Mouse (Mus musculus) heart, embryonic 16.5 days (tissue): ENCODE measurements around the gene Sult6b2. TPM values are rescaled to one million over a fixed set of nuclear protein-coding genes. Genes with fewer than 3 reads are reported as not detected.

Experiments
- ATAC-seq: fragments of 200-750 bp; cut with Nextera tagmentation; replicated peaks from 2 replicates; pipeline ENCODE4 v1.8.0; 2017; ENCODE audit warnings: moderate number of reproducible peaks; ENCODE audit not compliant: insufficient read depth, low FRiP score; ENCODE audit errors: extremely low read depth
- H3K27ac ChIP-seq: fragments of 300-500 bp; sonication (generic); 2 replicates; pipeline ENCODE4 v1.5.1; 2014; ENCODE audit warnings: mild to moderate bottlenecking, low read length, control low read depth, moderate library complexity
- H3K27me3 ChIP-seq: fragments of 300-500 bp; sonication (generic); 2 replicates; pipeline ENCODE4 v1.6.1; 2014; ENCODE audit warnings: low read length, mixed read lengths; ENCODE audit not compliant: control insufficient read depth, insufficient read depth
- H3K36me3 ChIP-seq: fragments of 300-500 bp; sonication (generic); 2 replicates; pipeline ENCODE4 v1.6.1; 2014; ENCODE audit not compliant: control insufficient read depth, insufficient read depth
- H3K4me1 ChIP-seq: fragments of 300-500 bp; sonication (generic); 2 replicates; pipeline ENCODE4 v1.6.1; 2014; ENCODE audit warnings: low read length, mixed read lengths; ENCODE audit not compliant: control insufficient read depth, insufficient read depth
- H3K4me2 ChIP-seq: fragments of 300-500 bp; sonication (generic); 2 replicates; pipeline ENCODE4 v1.6.1; 2014; ENCODE audit warnings: low read depth, mild to moderate bottlenecking, control low read depth, low read length
- H3K4me3 ChIP-seq: fragments of 300-500 bp; sonication (generic); 2 replicates; pipeline ENCODE4 v1.5.1; 2014; ENCODE audit warnings: mild to moderate bottlenecking, control low read depth, low read length
- H3K9ac ChIP-seq: fragments of 300-500 bp; sonication (generic); 2 replicates; pipeline ENCODE4 v1.6.1; 2014; ENCODE audit warnings: low read length, control low read depth
- H3K9me3 ChIP-seq: fragments of 300-500 bp; sonication (generic); replicated peaks from 2 replicates; pipeline ENCODE4 v1.6.1; 2016; ENCODE audit warnings: low read length; ENCODE audit not compliant: control insufficient read depth
- WGBS: fragments of 180-500 bp; shearing (Covaris S2); extraction: QIAGEN DNeasy Blood & Tissue Kit; methylation state at CpG from one replicate; pipeline ENCODE4 v1.1.7; 2014; 5-methylcytosine and 5-hydroxymethylcytosine counted together
- polyA plus RNA-seq: library from polyadenylated mRNA; unstranded; fragments of >200 nt; fragmentation: Nextera tagmentation; extraction: Ambion mirVana; gene quantifications from 2 replicates; pipeline ENCODE4 v1.2.1, GENCODE M21; 2015

Gene Sult6b2
- polyA plus RNA-seq, 1 experiment from 2014 or later = 0.07 TPM

DNA sequence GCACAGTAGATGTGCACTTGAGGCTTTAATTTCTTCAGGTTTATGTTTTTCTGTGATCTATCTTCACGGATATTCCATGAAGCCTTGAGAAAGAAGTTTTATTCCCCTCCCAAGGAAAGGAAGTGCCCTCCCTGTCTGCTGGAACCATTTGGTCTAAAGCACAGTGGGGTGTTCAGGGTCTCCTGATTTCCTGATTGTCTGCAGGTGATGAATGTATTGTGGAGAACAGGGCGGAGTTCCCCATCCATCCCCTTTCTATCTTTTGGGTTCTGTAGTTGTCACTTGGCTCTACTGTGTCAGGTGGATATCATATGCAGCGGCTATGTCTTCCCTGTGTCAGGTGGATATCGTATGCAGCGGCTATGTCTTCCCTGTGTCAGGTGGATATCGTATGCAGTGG is 62.5 kb downstream of the Sult6b2 start:
- Histone ChIP-seq H3K4me3 (no peak overlapping the region), H3K36me3 (no peaks in the 10 kb centered on the region), H3K4me1 (peaks cover 6% of the 10 kb centered on the region; the same call in 1 of the 2 replicates), H3K4me2 (no peak overlapping the region), H3K27ac (no peak overlapping the region), H3K9me3 (no peaks in the 10 kb centered on the region), H3K27me3 (no peaks in the 10 kb centered on the region), H3K9ac (no peak overlapping the region; the same call in 1 of the 2 replicates)
- WGBS = 85% methylated on average over 6 of the region's 6 CpGs
- no peak for ATAC-seq

DNA sequence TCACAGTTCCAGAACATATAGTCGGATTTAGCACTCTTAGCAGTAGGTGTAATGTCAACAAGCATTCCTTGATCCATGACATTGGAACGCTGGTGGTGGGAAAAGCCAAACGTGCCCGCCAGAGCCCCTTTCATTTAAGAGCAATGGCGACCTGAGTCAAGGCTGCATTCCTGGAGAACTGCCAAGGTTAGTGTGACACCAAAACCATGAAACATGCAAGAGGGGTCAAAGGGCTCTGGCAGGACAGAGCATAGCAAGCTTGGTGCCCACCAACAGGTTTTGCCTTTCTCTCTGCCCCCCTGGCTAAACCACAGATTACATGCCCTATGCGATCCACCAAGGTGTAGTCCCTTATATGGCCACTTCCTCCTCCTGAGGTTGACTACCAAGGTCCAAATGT is 65.7 kb downstream of the Sult6b2 start:
- Histone ChIP-seq H3K27ac (no peak overlapping the region), H3K4me3 (no peak overlapping the region), H3K27me3 (no peaks in the 10 kb centered on the region), H3K9ac (no peak overlapping the region), H3K4me1 (peaks cover 6% of the 10 kb centered on the region; the same call in 1 of the 2 replicates), H3K4me2 (no peak overlapping the region), H3K36me3 (no peaks in the 10 kb centered on the region), H3K9me3 (no peaks in the 10 kb centered on the region)
- no peak for ATAC-seq
- WGBS = 74% methylated on average over 6 of the region's 6 CpGs

DNA sequence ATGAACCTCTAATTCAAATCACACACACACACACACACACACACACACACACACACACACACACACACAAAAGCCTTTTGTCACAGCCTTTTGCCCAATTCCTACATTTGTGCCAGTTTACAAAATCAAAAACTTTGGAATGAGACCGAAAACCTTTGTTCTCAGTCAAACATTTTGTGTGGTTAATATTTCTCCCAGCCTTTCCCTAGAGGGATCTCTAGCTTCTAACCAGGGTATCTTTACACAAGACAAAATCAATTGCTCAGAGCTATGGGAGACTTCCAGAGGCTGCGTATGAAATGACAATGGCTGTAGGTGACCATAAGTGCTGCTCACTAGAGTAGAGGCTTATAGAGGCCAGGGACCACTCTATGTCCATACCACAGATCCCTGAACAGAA is 66.1 kb downstream of the Sult6b2 start:
- H3K4me1 ChIP-seq = peaks cover 6% of the 10 kb centered on the region; the same call in 1 of the 2 replicates
- H3K4me3 ChIP-seq = no peak overlapping the region
- no peak overlapping the region for H3K4me2 ChIP-seq
- H3K27me3 ChIP-seq = no peaks in the 10 kb centered on the region
- WGBS = 94% methylated on average over 2 of the region's 2 CpGs
- H3K9me3 ChIP-seq = no peaks in the 10 kb centered on the region
- no peak overlapping the region for H3K9ac ChIP-seq
- ATAC-seq = no peak
- no peak overlapping the region for H3K27ac ChIP-seq
- H3K36me3 ChIP-seq = no peaks in the 10 kb centered on the region

DNA sequence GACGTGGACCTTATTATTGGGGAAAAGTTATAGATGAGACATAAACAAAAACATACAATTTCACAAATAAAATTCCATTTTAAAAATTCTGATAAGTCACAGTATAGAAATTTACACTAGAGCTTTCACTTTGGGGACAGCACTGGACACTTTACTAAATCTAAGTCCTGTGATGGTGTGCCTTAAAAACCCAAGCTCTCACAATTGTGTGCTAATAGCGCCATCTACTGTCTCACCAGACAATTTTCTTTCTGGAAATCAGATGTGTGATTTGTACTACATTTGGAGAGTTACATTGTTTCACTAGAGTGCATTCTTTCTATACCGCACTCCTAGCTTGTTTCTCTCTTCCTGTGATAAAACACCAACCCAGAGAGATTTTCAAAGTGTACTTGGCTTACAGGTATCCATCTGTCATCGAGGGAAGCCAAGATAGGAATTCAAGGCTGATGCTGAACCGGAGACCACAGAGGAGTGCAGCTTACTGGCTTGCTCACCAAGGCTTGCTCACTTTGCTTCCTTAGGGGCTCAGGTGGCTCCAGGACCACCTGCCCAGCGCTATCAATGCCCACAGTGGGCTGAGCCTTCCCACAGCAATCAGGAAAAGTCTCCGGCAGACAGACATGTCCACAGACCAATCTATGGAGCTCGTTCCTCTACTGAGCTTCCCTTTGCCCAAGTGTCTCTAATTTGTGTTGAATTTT is 68.8 kb downstream of the Sult6b2 start:
- H3K9me3 ChIP-seq = no peaks in the 10 kb centered on the region
- H3K27ac ChIP-seq = no peak overlapping the region
- H3K4me3 ChIP-seq = no peak overlapping the region
- ATAC-seq = no peak
- no peak overlapping the region for H3K4me2 ChIP-seq
- H3K9ac ChIP-seq = no peak overlapping the region
- no peaks in the 10 kb centered on the region for H3K27me3 ChIP-seq
- 0 out of 2 replicates have a peak, but pooled peaks cover 3% of the 10 kb centered on the region for H3K4me1 ChIP-seq
- no peaks in the 10 kb centered on the region for H3K36me3 ChIP-seq
- 44% methylated on average over 8 of the region's 8 CpGs for WGBS

Other genes starting within 250 kb of the Sult6b2 start
- gene Kcnj8, start 232.9 kb downstream of the Sult6b2 start, polyA plus RNA-seq = 18.7 and 20.9 TPM in 2 replicates
- 16.3 and 16.7 TPM in 2 replicates for gene Abcc9, start 102.2 kb downstream of the Sult6b2 start, polyA plus RNA-seq
- gene Cmas, start 47.8 kb downstream of the Sult6b2 start, polyA plus RNA-seq = 75.4 and 78.5 TPM in 2 replicates
- gene St8sia1, start 159.9 kb upstream of the Sult6b2 start, polyA plus RNA-seq = 0.99 and 2.0 TPM in 2 replicates